Mouse (Mus musculus) cerebellum, adult (tissue): ENCODE data around the gene Clk2.

Source experiments
- ATAC-seq: cut with Nextera tagmentation; 2 replicates; pipeline ENCODE4 v1.9.2; 2017; ENCODE audit warnings: mild to moderate bottlenecking, moderate library complexity, mixed read lengths; ENCODE audit not compliant: insufficient number of reproducible peaks, low FRiP score, low TSS enrichment

The Clk2 gene

DNA sequence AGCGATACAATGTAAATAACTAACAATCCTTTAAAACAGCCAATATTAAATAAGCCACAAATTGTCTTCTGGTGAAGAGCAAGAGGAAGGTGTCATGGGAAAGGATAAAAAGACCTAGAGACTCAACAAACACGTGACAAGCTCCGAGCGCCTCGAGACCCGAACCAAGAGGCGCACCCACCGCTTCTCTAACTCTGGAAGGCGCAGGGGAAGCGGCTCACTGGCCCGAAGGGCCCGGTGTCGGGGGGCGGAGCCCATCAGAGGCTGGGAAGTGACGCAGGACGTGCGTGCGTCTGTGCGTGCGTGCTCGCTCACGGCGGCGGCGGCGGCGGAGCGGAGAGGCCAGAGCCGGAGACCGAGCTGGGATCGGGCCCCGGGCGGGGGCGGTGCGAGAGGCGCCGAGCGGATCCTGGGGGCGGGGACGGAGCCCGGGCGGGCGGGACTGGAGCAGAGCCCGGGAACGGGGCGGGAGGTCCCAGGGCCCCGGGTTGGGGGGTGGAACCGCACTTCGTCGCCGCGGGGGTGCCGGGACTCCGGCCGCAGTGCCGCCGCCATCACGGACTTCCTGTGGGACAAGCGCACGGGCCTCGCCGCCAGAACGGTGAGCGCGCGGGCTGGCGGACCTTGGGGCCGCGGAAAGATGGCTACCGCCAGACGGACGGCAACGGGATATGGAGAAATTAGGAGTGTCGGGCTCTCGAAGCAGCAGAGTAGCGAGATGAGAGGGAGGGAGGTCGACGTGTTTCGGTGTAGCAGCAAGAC lies at the start of gene Clk2:
Clk2 (plus strand) TSS at position 290 of the 762 bp plus-strand sequence.
- peak; percentile 95 for ATAC-seq

DNA sequence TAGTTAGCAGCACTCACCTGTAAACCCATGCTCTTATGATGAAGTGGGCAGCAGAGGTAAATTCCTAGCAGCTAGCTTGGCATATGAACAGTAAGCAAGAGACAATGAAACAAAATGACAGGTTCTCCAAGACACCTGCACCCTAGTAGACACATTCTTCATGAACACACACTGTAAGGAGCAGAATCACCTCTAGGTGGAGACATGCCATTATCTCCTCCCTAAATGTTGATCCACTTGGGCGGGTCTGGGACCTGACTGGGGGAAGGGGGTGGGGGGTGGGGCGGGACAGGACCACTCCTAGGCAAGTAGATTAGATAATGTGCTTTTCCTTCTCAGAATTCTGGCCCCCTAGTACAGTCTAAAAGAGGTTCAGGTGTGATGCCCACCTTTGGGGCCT lies 49.1 kb upstream of the Clk2 start:
- ATAC-seq, result no peak

DNA sequence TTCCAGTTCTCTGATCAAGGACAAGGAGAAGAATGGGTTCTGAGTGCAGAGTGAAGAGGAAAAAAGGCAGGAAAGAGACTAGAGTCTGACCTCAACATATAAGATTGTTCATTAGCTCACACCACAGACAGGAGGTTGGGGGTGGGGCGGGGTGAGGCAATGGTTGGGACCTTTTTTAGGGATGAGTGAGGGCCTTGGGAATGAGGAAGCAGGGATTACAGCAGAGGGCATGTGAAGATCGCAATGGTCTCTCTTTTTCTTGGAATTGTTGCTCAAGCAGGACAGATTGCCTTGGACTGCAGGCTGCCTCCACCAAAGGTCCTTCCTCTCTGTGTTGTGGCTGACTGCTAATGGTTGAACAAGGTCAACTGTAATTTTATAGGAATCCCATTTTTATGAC lies 41.3 kb upstream of the Clk2 start:
- ATAC-seq, result no peak

DNA sequence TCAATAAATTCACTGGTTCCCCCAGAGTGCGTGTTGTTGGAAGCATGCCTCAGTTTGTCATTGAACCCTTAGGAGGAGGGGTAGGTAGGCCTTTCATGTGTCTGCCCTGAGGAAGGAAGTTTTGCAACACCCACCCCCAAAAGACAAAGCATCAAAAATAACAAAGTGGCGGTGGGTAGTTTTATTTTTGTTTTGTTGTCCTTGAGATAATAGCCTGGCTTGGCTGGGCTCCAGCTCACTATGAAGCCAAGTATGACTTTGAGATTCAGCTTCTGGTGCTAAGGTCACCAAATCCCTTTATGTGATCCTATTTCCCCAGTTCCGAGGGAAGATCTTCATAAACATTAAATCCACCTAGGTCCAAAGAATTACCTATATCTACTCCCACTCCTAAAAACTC lies 40.4 kb upstream of the Clk2 start:
- no peak for ATAC-seq

DNA sequence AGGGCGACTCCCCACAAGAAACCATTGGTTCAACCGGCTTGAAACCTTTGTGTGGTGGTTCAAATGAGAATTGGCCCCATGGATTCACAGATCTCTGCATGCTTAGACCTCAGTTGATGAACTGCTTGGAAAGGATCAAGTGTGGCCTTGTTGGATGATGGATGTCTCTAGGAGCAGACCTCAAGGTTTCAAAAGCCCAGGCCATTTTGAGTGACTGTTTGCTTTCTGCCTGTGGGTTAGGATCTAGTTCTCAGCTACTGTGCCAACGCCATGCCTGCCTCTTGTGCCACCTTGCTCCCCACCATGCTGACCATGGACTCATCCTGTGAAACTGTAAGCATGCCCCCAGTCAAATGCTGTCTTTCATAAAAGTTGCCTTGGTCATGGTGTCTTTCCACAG lies 38.6 kb upstream of the Clk2 start:
- ATAC-seq, result no peak

DNA sequence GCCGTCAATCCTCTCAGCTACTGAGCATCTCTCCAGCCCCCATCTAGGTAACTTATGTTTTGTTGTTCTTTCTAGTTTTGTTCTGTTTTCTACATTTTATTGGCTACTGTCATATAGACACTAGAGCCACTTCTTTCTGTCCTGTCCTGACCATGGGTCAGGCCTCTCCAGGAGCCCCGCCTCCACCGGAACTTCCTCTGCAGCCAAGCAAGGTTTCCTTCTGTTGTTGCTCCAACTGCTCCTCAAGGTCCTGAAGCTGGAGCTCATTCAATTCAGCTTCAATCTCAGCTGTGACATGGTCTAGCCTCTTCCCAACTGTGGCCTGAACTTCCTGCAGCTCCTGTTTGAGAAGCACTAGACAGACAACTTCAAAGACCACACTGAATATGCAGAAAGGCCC lies 34.7 kb upstream of the Clk2 start:
- ATAC-seq, result no peak

DNA sequence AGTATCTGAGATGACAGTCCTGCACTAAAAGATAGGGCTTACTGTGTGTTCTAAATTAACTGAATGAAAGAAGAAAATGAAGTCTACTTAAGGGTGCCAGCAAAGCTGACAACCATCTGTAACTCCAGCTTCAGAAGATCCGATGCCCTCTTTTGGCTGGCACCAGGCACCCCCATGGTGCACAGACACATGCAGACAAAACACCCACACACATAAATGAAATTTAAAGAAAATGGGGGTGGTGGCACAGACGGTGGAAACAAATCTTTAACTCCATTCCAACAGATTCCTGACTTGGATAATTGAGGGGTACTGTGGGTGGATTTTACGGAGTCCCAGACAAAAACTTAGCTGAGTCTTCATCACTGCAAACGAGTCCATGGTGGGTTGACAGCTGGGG lies 32.8 kb upstream of the Clk2 start:
- no peak for ATAC-seq

DNA sequence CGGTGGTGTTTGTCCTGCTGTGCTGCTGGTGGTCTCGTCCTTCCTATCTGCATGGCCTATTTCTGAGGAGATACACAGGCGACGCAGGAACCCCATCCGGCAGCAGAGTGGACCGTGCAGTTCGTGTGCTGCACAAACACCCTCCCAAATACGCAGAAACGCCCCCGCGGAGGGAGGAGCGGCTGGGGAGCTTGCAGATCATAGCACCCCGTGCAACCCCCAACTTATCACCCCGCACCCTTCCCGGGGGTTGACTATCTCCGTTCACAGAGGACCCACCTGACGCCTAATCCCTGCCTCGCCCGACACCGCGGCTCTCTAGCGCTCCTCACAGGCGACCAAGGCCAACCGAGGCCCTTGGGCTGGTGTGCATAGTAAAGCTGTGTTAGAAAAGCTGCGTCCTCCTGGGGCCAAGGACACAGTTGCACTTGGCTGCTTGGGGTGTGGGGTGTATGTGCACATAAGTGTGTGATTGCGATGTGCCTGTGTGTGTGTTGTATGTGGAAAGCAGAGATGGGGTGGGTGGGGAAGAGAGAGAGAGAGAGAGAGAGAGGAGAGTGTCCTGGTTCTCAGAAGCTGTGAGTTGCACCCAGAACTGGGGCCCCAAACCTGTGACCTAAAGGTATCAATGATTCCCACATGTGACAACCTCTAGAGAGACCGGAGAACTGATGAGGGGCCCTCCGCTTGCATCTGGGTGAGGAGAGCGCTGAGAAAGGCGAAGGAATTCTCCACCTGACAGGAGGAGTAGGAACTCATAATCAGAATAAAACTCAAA lies 32.1 kb upstream of the Clk2 start:
- peak; percentile 83; the same call in 1 of the 2 replicates for ATAC-seq

DNA sequence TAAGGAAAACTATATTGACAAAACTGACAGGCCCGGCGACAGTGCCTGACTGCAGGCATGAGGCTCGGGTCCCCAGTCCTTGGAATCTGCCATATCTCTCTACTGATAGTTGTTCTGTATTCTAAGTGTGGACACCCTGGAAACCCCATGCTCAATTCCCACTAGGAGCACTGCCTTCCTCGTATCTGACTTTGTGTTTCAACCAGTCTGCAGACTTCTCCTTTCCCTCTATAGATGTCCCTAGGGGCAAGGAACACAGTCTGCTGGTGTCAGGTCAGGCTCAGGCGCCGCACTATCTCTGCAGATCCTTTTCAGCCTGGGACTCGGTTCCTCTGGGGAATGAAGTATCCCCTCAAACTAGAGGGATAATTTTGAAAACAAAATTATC lies 31.5 kb upstream of the Clk2 start:
- no peak for ATAC-seq

DNA sequence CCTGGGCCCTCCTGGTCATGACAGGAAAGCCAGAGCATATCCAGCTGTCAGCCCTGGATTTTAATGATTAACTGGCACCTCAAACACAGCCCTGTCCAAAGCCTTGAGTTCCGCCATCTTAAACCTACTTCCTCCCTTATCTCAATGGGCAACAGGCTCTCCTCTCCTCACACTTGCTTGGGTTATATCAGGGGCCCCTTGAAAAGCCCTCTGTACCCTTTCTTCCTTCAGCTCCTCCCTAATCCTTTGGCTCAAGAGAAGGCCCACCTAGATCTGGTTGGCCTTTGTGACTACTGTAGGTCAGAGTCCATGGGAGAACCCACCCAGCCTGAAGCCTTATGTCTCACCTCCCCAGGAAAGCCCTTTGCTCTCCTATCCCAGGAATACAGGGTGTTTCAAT lies 30.8 kb upstream of the Clk2 start:
- ATAC-seq, result no peak

DNA sequence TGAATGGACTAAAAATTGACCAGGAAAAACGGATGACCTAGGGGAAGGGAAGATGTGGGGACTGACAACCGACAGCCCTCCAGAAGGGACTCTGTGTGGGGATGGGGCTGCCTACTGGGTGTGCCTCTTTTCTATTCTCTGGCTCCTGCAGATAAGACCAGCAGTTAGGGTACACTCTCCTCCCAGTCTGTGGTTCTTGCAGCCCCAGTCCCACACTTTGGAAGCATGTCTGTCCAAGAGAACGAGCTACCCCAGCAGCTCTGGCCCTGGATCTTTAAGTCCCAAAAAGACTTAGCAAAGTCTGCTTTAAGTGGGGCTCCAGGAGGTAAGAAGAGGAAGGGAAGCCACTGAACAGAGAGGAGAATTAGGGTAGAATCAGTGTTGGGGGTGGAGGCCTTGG lies 28.6 kb upstream of the Clk2 start, which contains the start of gene Pklr:
Pklr (plus strand) TSS at position 185 of the 400 bp plus-strand sequence.
- ATAC-seq, result no peak

DNA sequence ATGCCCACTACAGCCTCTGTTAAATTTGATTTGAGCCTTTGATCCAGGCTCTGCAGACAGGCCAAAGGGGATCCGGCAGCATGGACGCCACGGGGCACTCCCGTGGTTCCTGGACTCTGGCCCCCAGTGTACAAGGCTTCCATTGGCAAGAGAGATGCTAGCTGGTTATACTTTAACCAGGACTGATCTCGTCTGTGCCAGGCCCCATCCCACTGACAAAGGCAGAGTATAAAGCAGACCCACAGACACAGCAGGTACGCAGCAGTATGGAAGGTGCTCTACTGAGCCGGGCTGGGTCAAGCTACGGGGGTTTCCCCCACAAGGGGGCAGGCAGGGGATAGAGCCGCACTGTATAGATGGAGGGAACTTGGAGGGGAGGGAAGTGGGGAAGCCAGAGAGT lies 28.2 kb upstream of the Clk2 start:
- no peak for ATAC-seq

DNA sequence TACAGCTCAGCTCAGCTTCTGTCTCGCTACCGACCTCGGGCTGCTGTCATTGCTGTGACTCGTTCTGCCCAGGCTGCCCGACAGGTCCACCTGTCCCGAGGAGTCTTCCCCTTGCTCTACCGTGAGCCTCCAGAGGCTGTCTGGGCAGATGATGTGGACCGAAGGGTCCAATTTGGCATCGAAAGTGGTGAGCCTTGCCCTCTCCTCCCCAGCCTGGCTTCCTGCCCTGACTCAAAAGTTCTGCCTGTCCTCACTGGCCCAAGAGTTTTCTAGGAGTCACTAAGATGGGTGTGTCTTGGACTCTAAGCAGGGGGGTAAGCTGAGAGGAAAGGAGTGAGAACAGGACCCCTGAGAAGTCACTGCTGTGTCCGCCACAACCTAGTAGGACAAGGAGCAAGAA lies 19.8 kb upstream of the Clk2 start:
- ATAC-seq, result no peak

DNA sequence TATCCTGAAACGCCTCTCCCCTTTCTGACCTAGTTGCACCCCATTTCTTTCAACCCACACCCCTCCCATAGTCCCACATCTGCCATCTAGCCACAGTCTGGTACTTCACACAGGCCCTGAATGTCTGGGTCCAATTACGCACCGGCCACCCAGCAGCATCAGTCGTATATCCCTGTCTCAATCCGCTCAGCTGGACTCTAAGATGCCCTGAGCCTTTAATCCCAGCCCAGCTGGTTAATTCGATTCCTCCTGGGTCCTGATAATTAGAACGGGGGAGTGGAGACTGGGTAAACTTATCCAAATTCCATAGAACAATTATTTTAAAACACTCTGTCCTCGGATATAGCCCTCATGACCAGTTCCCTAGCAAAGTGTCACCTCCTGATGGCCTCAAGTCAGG lies 19.0 kb upstream of the Clk2 start:
- ATAC-seq, result no peak

DNA sequence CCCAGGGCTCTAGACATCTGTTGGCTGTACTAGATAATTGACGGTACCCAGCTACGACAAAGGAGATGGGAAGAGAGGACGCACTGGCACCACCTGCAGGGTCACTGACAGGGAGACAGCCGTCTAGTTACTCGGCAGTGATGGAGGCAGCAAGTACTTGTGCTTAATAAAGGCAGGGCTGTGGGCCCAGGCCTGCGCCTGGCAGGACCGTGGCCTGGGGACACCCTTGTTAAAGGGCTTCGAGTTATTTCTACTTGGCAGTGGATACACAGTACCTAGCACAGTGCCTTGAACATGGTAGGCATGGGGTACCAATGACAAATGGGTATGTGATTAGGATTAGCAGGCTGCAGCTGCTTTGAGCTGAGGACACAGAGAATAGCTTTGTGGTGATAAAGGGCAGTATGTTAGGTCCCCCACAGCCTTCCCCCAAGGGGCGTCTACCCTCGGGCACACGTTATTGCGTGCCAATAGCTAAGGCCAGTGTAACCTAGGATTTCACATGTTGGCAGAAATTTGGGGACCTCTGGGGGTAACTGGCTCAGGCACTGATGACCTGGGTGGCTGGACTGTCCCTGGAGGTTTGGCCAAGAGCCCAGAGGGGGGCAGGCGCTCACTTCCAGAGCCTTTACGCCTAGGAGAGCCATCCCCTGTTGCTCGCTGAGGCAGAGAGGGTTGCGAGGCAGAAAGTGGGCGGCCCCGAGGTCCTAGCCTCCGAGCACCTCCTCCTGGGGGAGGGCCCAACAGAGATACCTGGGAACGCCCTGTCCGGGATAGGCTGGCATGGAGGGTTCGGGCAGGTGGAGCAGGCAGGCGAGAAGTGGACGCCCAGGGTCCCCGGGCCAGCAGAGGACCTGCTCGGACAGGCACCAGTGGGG lies 17.3 kb upstream of the Clk2 start:
- no peak for ATAC-seq

DNA sequence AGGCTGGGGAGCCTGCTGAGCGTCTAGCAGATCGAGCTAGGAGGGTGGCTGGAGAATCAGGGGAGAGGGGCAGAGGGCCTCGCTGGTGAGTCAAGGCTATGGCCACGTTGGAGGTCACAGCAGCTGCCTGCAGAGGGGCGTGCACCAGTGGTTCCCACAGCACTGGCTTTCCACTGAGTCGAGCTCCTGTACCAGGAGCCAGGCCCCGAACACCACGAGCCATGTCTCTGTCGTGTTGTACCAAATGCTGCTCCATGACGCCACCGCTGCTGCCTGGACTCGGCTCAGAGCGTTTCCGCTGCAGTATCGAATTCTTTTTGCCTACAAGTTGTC lies 16.6 kb upstream of the Clk2 start:
- ATAC-seq, result no peak

DNA sequence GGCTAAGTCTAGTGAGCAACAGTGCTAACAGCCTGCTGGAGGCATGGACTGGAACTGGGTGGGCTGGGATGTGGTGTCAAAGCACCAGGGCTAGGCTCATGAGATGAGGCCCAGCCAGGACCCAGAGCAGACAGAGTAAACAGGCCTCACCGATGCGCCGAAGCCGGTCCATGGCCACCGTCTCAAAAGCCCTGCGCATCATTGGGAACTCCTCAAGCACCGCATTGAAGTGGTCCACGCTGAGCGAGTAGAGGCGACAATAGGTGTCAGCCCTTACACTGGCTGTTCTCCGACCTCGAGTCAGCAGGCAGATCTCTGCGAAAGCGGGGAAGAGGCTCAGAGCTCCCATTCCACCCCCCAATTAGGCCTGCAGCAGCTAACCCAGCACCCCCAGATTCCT lies 16.0 kb upstream of the Clk2 start:
- ATAC-seq, result no peak

DNA sequence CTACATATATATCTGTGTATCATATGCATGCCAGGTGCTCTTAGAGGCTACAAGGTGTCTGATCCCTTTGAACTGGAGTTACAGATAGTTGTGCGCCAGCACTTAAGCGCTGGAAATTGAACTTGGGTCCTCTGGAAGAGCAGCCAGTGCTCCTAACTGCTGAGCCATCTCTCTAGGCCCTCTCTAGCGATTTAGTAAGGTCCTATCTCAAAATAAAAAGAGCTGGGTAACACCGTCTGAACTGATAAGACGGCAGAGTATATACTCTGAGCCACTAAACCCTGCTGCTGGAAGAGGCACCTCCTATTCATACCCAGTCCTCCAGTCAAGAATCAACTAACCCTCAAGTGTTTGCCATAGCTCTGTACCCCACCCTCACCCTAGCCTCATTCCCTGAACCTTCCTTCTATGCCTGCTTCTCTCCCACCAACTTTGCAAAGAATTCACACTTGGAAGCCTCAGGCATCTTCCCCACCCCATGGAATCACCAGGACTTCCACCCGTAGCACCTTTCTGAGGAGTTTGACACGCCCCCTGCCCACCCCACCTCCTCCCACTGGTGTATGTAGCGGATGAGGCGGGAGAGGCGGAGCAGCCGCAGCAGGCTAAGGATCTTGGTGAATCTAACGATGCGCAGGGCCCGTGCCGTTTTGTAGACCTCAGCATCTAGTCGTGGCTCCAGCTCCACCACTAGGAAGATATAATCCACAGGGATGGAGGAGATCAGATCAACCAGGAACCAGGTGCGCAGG lies 12.3 kb upstream of the Clk2 start:
- ATAC-seq, result no peak

DNA sequence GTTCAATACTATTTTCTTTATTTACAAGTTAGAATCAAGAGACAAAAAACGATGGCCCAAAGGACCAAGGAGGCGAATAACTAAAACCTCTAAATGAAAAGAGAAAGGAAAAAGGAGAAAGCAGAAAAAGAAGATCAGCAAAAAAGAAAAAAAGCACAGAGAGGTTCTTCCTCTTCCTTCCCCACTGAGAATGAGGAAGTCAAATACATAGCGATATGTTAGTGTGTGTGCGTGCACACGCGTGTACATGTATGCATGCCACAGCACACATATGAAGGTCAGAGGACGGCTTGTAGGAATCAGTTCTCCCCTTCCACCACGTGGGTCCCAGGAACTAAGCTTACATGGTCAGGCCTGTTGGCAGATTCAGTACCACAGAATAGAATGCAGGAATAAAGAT lies 7.6 kb upstream of the Clk2 start:
- no peak for ATAC-seq

DNA sequence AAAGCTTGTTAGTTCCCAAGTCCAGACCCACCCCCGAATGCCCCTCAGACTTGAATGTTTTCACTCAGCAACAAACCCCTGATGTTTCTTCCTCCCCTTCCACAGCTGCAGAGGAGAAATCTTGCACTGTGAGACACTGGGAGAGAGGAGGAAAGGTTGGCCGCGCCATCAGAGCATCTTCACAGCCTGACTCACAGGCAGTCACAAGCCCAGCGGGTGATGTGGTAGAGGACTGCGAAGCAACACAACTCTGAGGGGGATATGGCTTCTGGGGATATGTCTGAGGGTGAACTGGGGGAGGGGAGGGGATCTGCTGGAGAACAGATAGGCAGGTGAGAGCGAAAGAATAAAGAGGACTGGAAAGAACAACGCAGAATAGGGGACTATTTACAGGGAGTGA lies 5.9 kb upstream of the Clk2 start:
- ATAC-seq, result no peak
